Mouse (Mus musculus) cerebellum, adult 9-11 months (tissue): ENCODE results near the gene Eml5.

ENCODE experiments used
- DNase-seq: peaks from one replicate; pipeline ENCODE4 v3.0.0; 2022

Gene Eml5

DNA sequence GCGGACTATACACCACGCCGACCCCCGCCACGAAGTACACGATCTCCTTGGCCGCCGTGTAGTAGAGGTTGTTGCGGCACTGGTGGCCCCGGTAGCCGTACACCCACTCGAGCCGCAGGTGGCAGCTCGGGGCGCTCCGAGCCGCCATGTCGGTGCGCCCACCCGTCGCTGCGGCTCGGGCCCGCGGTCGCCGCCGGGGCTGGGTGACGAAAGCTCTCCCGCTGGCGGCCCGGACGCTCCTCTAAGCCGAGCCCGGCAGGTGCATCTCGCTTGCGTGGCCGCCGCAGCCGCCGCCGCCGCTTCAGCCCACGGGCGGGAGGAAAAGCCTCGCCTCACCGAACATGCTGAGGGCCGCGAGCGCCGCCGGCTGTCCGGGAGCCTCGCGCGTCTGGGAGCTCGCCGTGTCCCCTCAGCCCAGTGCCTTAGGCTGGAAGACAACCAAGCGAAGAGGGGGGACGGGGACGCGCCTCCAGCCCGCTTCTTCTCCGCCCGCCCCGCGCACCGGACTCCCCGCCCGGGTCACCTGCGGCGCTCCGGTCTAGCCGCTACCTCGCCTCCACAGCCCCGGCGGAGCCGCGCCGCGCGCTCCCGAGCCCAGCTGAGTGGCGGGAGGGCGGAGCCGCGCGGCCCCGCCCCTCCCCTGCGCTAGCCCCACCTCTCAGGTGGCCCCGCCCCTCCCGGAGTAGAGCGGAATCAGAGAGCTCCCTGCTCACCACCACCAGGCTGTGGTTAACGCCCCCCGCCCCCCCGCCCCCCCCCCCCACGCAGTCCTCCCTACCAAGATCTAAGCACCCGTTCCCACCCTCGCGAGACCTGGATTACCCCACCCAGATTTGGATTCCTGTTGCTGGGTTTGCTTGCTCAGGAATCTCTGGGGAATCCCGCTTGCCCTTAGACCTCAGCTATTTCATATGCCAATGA lies at the start of gene Eml5:
Gene Eml5, minus strand, starts transcription at position 604 of the 921 bp plus-strand sequence.
- DNase-seq: peak; percentile 87

DNA sequence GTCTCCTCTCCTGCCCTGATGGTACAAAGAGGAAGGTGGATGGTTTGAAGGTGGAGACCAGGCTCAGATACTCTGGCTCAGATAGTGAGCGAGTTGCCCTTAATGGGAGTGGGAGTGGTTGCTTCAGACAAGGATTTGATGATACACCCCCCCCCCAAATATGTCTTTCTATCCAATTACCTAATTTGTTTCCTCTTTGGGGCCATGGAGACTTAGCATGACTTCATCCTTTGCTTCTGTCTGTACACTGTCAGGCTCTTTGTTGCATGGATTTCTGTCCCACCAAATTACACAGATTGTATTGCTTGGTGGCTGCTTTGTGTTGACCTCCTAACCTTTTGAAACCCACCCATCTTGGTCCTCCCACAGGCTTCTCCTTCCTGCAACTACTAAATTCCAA lies 31.6 kb upstream of the Eml5 start:
- DNase-seq: no peak

DNA sequence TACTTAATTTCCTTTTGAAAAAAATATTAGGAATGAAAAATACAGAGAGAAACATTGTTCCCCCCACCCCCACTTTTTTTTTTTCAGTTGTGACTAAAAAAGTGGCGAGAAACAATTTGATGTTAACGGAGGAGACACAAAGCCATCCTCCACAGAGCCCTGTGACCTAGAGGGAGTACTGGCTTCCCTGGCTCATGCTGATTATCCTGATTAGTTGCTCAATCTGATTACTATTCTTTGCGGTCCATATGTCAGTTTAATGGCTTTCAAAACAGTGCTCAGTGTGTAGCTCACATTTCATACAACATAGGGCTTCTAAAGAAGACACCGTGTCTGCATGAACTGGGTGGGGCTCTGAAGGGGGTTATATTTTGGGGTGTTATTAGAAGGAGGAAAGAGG lies 31.2 kb upstream of the Eml5 start:
- no peak for DNase-seq

DNA sequence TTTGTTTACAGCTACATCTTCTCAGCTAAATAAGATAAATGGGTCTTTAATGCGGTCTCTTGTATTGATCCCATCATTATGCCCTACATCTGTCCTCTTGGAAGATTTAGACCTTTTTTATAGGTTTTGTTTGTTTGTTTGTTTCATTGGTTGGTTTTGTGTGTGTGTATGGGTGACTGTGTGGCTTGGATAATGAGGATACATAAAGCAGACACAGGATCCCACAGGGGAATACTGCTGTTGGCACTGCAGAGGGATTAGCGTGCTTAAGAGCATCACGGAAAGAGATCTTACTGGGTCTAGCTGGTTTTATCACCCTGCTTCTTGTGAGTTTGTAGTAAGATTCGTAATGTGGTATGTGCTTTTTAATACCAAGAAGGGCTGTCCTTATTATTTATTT lies 29.9 kb upstream of the Eml5 start:
- no peak for DNase-seq

DNA sequence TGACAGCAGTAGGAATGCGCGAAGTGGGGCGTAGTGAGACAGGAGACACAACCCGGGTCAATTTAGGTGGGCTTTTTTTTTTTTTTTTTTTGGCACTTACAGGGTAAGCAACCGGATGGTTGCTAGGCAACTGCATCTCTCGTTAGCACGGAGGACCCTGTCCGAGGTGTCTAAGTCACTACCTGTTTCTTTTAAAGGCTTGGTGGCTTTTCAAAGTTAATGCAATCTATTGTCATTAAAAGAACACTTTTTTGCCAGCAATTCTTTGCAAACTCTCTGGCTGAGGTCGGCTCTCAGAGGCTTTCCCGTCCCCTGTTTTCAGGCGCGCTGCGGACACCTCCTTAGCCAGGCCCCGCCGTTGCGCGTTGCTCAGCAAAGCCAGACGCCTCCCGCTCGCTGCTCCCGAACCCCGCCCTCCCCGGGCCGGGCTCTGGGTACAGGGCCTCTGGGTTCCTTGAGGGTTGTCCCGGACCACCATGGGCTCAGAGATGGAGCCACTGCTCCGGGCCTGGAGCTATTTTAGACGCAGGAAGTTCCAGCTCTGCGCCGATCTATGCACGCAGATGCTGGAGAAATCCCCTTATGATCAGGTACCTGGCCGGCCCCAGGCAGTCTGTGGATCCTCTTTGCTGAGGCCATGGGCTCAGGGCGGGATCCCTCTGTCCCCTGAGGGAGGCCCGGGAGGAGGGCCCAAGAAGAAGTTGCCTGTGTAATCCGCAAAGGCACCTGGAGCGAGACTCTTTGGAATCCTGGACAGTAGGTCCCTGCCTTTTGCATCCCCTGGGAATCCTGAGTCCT lies 19.1 kb upstream of the Eml5 start, which contains the start of gene Ttc8:
Gene Ttc8, plus strand, starts transcription at position 381 of the 798 bp plus-strand sequence.
- DNase-seq: peak; percentile 92

DNA sequence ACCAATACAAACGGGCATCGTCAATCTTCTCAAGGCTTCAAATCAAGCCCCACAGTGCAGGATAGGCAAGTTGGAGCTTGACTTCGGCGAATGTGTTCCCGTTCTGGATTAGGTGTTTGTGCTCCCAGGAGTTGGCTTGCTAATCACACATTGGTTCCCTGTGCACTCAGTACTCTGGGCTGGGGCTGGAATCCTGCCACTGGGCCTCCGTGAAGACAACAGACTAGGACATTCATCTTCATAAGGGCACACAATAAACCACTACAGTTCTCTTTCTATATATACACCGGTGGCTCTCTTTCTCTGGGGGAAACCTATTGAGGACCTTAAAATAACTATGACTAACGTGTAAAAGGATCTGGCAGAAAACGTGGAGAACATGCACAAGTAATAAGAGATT lies 8.8 kb upstream of the Eml5 start:
- DNase-seq: no peak

DNA sequence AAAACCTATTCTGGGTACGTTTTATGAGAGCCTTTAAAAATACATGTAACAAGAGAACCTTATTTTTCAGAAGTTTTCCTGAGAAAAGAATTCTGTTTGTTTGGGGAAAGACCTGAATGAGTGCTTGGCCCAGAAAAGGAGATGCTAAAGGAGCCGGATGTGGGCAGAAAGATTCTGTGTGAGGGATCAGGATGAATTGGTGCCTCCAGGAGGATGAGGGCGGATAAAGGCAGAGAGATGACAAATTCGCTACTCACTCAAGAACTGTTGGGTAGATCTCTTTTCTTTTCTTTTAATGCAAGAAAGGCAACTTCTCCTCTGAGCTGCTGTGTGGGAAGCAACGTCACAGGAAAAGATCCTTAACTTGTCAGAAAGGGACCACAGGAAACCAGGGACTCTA lies 4.2 kb upstream of the Eml5 start:
- no peak for DNase-seq

DNA sequence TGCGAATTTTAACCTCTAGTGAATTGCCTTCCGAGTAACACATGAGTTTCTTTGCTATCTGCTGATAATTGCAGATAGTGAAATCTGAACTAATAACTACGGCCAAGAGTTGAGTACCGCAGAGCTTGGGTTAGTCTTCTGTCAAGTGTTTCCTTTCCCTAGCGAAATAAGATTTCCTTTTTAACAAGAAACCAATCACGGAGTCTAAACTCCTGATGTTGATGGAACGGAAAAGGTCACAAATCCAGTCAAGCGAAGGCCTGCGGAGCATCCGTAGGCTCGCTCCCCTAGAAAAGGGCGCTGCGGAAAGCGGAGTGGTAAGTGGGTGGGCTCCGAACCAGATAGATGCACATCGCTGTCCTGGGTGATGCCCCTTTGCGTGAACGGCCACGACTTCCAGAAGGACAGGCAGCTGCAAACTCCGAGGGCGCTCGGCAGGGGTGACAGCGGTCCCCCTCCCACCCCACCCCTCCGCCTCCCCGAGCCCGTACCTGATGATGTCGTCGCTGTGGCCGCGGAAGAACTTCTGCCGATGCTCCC lies 873 bp downstream of the Eml5 start:
- no peak for DNase-seq

DNA sequence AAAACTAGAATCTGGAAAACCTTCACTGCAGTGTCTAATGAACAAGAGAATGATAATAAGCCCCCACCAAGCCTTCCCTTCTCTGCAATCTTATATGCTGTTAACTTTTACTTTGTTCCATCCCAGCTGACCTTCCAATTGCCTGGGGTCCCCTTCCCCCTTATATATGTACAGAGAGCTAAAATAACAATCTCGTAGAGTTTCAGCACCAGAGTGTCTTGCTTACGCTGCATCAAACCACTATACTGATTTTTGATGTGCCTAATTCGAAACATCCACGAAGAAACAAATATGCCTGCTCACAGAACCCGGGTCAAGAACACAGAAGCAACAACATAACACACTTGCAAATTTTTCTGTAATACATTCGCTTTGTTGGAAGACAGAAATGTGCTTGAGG lies 1.6 kb downstream of the Eml5 start:
- no peak for DNase-seq

DNA sequence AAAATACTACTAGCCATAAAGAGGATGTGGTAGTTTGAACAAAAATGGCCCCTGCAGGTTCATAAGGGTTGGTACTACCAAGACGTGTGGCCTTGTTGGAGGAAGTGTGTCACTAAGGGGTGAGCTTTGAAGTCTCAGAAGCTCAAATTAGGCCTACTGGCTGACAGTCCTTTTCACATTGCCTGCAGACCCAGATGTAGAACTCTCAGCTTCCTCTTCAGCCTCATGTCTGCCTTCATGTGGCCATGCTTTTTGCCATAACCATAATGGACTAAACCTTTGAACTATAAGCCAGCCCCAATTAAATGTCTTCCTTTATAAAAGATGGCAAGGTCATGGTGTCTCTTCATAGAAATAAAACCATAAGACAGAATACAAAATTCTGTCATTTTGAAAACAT lies 4.5 kb downstream of the Eml5 start:
- no peak for DNase-seq

DNA sequence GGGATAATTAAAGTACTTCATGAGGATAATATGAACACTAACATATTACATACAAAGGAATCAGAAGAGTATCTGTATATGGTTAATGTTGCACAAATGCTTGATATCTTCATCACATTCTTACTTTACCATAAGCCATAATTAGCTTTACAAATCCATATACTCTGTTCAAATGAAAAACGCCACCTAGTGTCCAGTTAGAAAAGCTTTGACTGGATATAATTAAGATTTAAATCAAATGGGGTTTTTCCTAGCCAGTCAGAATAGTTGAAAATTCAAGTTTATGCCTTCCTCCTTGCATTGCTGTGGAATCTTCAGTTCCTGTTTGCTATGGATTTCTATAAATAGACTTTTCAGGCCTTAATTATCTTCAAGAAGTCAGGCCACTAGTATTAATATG lies 16.8 kb downstream of the Eml5 start:
- DNase-seq: no peak

DNA sequence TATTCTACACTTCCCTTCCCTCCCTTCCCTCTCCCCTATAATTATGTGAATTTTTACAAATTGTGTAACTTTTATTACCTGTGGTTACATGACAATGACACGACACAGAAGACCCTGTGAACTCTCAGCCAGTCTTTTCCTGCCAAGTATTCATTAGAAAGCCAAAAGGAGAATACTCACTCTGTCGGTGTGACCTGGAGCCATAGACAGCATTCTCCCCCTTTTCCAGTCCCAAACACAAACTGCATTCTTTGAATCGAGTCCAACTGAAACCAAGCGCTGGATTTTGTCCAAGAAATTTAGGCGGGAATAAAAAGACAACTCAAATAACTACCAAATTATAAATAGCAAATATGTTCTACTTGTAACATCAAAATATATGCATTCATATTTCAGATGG lies 19.5 kb downstream of the Eml5 start:
- DNase-seq: no peak

DNA sequence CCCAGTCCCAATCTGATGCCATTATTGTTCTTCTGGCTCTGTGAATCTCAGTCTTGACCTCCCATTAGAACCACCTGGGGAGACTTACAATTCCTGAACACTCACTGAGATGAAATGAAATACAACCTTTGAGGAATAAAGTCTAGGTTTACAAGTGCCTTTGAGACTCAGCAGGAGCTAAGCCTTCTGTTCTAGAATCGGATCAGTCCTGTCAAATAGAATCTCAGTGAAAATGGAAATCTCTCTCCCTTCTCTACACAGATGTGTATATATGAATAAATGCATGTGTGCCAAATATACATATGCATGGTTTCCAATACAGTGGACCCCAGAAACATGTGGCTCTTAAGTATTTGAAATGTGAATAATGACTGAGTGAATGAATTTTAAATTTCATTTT lies 22.6 kb downstream of the Eml5 start:
- DNase-seq: no peak

DNA sequence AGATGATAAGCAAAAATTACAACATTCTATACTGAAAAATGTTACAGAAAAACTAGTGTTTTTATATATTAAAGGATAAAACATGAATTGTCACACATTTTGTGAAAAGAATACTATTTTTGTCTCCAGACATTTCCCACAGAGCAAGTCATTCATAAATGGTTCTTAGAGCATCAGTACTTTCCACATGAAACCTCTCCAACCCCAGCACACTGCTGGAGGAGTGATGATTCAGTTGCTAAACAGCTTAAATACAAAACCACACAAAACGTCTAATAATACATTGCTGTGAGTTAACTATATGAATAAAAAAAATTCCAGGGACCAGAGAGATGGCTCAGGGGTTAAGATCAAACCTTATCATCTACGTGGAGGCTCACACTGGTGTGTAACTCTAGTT lies 26.1 kb downstream of the Eml5 start:
- no peak for DNase-seq

DNA sequence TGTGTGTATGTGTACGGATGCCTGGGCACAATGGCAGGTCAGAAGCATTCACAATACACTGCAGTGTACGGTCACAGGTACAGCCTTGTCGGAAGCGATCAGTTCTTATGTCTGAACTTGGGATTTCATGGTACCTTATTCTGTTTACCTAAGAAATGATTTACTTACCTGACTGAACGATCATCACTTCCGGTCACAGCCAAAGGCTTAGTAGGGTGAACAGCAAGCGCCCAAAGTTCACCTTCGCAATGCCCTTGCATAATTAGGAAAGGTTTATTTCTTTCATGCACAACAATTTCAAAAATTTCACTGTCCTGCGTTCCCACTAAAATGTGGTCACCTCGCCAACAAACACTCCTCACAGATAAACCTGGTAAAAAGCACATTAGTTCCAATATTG lies 28.4 kb downstream of the Eml5 start:
- no peak for DNase-seq

DNA sequence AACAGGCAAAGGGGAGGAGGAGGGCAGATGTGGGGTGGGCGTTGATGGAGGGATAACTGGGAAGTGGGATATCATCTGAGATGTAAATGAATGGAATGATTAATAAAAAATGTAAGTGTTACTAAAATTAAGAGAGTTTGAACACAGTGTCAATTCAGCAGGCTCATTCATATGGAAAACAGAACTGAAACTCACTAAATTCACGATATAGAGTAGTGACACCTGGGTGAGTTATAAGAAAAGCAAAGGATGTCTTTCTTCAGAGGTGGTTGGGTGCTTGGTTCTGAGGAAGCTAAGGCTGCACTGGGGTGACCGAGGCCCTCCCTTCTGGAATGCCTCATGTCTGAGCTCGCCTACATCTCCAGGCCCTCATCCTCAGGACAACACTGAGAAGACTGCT lies 37.8 kb downstream of the Eml5 start:
- no peak for DNase-seq

DNA sequence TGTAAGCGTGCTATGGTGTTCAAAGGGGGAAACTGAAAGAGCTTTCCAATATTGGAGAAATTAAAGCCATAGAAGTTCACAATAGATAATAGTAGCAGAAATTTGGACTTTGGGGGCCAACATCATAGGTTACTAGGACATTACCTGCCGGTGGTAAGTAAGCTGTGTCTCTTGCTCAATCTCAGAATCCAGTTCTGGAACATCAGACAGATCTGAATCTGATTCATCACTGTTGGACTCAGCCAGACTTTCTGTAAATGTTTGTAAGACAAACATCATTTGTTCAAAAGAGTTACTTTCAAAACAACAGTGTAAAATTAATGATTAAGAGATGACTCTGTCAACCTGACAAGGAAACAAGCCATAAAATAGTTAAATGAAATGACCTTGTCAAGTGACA lies 41.0 kb downstream of the Eml5 start:
- DNase-seq: no peak

DNA sequence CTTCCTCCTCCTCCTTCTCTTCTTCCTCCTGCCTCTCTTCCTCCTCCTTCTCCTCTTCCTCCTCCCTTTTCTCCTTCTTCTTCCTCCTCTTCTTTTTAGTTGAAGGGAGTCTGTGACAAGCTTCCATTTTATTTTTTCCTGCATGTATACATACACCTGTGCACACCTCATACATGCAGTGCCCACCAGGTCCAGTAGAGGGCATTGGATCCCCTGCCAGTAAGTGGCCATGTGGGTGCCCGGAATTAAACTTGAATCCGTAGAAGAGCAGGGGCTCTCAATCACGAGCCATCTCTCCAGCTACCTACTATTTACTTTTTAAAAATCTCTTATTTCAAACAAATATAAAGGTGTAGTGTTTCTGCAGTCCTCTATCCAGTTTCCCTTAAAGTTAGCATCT lies 50.5 kb downstream of the Eml5 start:
- DNase-seq: peak; percentile 47

DNA sequence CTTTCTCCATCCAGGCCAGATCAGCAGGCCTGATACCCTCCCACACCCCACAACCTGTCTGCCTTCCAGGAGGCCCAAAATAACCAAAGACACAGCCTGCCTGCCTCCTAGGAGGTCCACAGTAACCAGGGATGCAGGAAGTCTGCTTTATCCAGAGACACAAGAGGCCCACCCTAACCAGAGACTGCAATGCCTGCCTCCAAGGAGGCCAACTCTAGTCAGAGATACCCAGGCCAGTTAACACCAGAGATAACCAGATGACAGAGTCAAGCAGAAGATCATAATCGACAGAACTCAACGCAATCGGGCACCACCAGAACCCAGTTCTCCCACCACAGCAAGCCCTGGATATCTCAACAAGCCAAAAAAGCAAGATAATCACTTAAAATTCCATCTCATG lies 56.5 kb downstream of the Eml5 start:
- no peak for DNase-seq

DNA sequence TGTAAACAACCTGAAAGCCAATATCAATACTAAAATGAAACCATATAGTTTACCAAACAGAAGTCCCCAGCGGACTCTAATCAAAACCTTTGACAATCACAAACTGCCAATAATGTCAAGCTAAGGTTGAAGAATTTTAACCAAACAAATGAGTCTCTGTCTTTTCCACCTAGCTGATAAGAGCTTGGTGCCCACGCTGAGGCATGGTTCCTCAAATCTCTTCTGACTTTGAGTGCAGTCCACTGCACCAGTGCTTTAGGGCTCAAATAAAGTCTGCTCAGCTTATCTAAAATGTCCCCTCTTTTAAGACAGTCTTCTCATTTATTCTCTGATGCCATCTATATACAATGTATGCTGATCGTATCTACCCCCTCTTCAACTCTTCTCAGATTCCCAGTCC lies 61.1 kb downstream of the Eml5 start:
- no peak for DNase-seq

DNA sequence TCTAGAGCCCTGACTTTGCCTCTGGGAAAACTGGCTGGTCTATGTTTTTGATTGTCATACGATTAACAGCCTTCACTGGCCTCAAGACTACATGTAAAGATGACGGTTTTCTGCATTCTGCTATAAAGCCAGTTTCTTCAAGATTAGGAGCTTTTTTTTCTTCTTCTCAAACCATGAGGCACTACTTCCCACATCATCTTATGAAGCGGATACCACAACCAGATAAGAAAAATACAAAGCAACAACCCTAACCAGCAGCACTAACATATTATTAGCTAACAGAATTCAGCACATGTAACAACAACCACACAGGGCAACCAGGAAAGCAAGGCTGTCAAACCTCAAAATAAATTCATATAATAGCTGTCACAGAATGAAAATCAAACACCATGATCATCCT lies 63.3 kb downstream of the Eml5 start:
- DNase-seq: no peak

DNA sequence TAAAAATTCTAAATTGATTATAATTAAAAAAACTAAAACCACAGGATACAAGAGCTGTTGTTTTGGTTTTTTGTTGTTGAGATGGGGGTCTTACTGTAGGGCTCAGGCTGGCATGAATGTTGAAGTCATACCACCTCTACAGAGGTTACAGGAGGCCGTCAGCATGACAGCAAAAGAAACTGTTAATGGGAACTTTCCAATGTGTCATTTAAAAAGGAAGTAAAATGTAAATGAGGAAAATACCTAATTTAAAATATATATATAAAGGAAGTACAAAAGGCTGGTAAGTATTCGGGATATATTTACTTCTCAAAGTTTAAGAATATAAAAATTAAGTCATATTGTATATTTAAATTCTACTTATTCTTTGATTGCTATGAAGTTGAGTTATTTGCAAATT lies 65.8 kb downstream of the Eml5 start:
- DNase-seq: no peak

DNA sequence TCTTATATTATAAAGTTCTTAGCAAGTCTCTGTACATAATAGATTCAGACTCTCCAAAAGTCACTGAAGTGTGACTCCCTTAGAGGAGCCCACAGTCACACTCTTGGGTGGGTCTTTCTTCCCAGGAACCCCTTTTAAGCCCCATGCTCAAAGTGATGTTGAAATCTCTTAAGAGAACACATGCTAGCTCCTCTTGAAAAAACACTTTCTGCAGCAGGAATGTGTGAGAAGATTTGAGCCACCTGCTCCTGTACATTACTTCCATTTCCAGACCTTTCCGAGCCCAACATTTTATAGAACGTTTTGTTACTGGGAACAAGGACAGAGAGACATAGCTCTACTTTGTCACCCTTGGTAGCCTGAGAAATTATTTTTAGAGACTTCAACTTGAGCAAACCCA lies 66.4 kb downstream of the Eml5 start:
- no peak for DNase-seq

DNA sequence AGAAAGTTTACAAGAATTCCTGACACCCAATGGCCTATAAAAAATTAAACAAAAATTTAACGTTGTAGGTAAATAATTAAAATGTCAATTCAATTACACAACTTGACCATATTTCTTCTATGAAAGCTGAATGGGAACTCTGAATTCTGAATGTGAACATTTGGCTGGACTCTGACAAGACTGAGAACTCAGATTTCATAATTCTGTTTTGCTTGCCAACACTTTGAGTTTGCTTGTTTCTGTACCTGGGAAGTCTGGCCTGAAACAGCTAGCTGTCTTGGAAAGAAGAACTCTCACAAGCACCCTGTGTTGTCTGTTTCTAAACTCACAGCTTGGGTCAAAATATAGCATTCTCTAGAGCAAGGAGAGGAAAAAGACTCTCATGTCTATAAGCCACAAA lies 67.4 kb downstream of the Eml5 start:
- no peak for DNase-seq
